Mouse (Mus musculus) spleen, adult 18-20 months (tissue): ENCODE results near the gene Armc8.
"Not testable (repeated sequence)": the region's sequence is repeated elsewhere in the genome, so short reads cannot be mapped to it uniquely, and the experiment has no call there.

Source experiments
- DNase-seq, 2 experiments: peaks; one replicate each; pipeline ENCODE4 v3.0.0; 2022; ENCODE audit warnings: mixed read lengths in 2 of 2

Armc8 gene

DNA sequence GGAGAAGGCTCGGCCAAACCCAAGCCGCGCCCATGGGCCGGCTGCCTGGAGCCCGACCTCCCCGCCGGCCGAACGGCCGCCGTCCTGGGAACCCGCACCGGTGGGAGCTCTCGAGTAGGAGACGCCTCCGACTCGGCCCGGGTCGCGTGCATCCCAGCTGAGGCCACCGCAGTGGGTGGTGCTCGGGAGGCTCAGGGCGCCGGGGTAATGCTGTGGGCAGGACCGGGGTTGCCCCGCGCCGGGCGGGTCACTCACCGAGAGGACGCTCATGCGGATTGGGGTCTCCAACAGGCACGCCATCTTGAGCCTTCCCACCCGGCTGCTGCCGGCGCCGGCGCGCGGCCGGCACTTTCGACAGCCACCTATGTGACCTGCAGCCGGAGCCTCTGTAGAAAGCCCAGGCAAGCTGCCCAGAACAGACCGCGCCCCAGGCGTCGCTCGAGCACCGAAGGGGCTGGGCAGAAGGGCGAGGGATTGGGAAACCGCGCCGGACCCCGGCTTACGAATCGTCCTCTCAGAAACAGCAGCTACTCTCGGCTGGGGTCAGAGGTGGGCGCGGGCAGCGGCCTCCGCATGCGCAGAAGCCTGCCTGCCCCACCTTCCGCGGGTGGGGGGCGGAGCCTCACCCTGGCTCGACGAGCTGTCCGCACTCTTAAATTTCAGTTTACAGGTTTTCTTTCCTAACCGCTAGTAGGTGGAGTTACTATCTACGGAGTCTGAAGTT, at the start of gene Armc8:
Gene Armc8, minus strand, starts transcription at position 553 of the 724 bp plus-strand sequence.
- DNase-seq, result peak; percentile 85 to 92

DNA sequence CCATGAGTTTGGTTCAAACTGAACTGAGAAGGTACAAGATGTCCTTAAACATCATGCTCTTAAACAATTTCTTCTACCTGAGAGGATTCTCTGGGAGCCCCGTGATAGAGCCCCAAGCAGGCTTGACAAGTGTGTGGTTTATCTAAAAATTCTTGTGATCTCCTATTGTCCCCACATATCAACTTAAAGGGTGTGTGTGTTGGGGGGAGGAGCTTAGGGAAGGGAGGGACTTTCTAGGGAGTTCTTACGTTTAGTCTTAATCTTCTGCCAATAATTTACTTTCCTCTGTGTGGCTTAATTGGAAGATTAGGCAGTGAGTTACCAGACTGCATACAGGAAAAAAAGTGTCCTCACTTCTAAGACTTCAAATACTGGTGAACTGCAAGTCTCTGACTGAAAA, 43.5 kb upstream of the Armc8 start, which contains the start of gene A4gnt:
Gene A4gnt, plus strand, starts transcription at position 301 of the 400 bp plus-strand sequence.
- no peak for DNase-seq

DNA sequence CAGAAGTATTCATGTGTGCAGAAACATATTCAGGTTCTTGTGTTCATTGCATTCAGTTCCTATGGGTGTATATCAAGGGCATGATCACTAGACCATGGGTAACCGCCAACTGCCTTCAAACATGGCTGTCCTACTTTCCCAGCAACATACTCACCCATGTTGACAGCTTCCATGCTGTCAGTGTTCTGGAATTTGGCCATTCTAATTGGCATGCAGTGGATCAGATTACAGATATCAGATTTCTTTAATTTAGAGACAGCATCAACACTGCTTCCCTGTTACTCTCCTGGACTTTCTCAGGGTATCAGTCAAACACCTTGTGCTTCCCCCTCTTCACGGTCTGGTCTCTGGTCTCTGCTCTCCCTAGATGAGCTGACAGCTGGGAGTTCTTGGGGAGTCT, 34.9 kb upstream of the Armc8 start:
- no peak for DNase-seq

DNA sequence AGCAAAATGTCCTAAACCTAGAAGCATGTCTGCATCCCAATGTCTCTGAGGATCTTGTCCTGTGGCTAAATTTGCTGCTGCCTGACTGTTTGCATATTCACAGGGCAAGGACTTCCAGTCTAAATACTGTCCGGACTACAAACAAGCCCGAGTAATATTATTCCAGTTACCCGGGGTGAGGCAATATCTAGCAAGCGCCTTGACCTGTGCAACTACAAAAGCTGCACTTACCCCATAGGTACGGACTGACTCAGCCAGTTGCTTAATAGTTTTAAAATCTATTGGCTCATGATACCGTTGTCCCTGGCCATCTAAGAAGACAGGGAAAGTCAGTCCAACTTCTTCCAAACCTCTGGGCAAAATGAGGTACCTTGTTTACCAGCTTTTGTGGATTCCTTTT, 30.4 kb upstream of the Armc8 start:
- not testable (repeated sequence) for DNase-seq

DNA sequence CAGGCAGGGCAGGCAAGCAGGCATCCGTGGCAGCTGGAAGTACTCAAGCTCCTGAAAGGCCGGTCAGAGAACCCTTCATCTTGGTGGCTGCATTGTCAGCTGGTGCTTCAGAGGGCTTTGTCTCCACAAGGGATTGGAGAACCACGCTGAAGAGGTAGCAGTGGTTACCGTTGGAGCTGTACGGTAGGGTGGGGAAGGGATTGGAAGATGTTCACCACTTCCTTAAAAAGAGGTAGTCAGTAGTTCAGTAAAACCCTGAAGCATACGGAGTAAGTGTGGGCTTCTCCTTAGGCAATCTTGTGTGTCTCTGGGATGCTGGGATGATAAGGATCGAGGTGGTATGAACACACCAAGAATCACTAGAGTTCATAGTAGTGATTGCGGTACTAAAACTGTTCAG, 22.4 kb upstream of the Armc8 start:
- DNase-seq, result no peak

DNA sequence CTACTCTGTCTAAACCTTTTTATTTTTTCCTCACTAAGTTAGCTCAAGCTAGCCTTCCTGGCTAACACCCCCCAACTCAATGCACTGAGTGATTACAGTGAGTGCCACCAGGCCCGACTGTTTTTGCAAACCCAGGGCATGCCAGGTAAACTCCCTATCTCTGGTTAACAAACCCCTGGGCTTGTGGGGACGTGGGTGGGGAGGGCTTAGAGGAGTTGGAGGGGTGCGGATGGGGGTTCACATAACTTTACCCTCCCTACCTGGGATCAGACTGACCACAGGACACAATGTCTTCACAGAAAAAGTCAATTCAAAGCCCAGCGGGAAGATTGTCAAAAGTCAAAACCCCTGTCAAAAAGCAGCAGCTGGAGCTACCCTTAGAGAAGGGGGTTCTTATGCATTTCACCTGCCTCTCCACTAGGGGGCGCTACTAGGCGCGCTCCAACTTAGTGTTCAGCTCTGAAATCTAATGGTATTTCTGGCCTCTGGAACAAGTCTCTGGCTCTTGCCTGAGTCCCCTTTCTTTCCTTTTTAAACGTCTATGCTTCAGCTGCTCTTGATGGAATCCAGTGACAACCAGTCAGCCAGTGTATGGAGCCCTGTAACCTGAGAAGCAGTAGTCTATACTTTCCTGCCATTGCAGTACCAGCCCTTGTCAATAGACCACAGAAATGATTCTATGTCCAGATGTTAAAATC, 19.0 kb upstream of the Armc8 start:
- peak in 1 of 2 experiments; percentile 41 for DNase-seq

DNA sequence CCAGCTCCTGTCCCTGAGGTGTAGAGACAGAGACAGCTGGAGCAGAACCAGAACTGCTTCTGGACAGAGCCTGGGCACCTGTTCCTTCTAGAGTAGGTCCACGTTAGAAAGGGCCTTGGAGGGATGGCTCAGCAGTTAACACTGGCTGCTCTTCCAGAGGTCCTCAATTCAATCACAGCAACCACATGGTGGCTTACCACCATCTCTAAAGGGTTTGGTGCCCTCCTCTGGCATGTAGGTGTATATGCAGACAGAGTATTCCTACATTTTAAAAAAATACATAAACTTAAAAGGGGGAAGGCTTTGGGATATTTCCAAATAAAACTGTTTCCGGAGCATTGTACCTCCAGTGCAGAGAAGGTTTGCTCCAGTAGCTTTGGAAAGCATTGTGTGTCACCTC, 12.0 kb upstream of the Armc8 start:
- peak in 1 of 2 experiments; percentile 22 for DNase-seq

DNA sequence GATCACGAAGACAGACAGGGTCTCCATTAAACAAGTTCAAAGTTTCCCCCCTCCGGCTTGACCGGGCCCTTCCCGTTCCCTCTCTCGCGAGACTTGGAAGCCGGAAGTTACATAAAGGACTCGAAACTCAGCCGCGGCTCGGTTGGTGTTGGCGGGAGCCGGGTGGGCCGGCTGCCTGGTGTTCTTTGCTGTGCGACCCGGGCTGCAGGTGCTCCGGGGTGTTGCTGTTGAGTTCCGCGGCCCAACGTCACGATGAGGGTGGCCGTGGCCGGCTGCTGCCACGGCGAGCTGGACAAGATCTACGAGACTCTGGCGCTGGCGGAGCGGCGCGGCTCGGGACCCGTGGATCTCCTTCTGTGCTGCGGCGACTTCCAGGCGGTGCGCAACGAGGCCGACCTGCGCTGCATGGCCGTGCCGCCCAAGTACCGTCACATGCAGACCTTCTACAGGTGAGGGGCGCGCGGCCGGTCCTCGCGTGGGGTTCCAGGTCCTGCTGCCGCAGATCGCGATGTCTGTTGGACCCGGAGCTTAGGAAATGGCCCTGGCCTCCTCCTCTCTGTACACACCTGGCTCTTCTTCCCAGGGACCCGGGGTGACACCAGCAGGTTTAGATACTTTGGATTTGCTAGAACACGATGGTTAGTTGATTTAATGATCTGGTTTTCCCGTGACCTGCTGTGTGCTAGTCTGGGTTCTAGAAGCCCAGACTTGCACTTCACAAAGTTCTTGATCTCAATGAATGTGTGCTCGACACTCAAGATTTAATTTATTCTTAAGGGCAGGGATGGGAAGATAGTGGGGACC, 7.2 kb upstream of the Armc8 start, which contains the start of gene Dbr1:
Gene Dbr1, plus strand, starts transcription at position 123 of the 804 bp plus-strand sequence.
- DNase-seq, result peak; percentile 80 to 89

DNA sequence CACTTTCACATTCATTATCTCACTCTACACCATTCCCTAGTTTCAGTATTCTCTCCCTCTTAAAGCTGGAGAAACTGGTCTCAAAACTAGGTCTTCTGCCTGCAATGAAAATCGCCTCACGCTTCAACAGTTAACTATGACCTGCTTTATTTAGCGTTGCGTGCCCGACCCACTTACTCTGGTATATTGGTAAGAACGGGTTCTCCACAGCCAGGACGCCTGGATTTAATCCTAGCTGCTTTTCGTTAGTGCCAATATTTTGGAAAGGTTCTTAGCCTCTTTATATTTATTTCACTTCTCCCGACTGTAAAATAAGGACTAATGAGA, 335 bp upstream of the Armc8 start:
- no peak for DNase-seq

DNA sequence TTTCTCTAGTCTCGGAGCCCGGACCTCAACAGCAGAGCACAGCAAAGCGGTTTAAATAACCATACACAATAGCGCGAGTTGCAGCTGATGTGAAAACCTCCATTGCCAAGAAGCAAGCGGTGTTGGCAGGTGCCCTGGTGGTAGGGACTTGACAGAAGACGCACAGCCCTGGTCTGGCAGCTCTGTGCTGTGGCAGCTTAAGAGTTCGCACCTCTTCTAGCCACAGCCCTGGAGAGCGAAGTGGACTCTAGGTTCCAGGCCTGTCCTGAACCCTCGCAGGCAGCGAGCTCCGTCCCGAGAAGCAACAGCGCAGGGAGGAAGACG, 714 bp downstream of the Armc8 start:
- DNase-seq, result no peak

DNA sequence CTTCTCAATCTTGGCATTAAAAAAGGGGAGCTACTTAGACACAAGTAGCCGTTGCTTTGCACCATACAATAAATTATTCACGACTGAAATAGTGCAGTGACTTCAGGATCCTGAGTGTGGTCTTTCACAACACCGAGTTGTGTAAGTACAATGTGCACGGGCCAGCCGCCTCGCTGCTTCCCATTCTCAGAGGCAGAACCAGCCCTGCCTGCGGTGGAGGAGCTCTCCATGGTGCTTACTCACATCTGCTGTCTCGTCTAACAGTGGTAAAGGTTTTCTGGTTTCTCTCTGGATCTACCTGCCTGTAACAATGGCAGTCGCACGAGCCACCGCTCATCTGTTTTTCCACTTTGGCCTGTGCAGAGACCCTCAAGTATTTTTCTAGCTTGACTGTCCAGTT, 5.0 kb downstream of the Armc8 start:
- DNase-seq, result peak; percentile 35 to 67

DNA sequence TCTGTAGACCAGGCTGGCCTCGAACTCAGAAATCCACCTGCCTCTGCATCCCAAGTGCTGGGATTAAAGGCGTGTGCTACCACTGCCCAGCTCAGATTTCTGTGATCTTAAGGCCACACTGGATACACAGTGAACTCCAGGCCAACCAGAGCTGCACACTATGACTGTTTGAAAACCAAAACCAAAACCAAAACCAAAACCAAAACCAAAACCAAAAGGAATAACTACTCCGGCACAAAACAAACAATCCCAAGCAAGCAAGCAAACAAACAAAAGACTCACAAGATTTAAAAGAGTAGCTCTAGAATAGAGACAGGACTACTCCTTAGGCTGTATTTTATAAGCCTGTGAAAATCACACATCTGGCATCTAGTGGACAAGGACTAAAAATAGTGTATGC, 8.3 kb downstream of the Armc8 start:
- DNase-seq, result no peak

DNA sequence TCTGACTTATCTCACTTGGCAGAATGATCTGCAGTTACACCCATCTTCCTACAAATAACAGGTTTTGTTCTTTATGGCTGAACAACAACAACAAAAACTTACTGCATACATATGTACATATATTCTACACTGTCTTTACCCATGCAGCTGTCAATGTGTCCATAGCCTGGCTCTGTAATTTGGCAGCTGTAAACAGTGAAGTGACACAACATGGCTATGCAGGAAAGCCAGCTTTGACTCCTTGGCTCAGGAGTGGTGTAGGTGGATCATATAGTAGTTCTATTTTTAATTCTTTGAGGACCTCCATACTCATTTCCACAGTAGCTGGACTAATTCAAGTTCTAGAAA, 9.2 kb downstream of the Armc8 start:
- DNase-seq, result no peak

DNA sequence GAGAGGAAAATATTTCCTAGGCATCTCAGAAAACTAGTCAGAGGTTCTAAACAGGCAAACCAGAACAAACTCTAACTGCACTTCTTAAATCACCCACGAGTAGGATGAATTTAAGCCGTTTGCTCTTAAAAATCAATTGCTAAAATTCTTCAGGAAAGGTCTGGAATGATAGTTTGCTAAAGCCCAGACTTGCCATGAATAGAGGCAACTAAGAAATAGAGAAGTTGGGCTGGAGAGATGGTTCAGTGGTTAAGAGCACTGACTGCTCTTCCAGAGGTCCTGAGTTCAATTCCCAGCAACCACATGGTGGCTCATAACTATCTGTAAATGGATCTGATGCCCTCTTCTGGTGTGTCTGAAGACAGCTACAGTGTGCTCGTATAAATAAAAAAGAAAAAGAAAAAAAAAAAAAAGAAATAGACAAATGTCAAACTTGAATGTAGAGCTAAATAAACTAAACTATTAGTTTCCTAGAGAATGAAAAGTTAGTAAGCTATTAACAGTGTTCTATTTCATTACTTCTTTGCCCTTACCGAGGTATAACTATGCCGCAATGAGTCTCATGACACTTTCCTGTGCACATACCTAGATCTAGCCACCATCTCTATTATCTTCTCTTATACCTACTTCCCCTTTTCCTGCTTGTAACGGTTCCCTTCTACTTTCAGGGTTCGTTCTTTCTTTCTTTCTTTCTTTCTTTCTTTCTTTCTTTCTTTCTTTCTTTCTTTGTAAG, 9.7 kb downstream of the Armc8 start:
- DNase-seq, result no peak

DNA sequence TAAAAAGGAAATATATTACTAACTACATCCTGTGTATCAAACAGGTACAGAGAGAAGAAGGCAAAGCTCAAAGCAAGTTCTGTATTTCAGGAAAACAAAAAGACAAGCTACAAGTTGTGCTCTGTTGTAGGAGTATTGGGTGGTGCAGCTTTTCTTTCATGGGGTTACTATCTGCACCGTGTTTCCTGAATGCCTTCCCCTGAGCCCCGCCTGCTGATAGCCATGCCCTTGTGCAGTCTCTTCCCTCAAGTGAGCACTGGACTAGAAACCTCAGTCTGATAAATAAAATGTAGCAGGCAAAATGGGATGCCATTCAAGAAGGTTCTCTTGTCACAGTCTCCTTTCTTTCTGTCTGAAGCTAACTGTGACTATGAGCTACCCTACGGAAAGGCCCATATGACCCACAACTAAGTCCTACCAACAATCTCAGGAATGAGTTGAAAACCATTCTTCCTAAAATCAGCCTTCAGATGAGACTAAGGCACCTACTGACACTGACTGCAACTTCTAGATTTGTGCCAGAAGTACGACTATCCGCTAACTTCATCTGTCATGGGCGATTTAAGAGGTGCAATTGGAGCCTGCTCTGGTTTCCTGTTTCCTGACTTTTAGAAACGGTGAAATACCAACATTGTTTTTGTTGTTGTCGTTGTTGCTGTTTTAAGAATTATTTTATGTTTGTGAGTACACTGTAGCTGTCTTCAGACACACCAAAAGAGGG, 11.0 kb downstream of the Armc8 start:
- DNase-seq, result no peak

DNA sequence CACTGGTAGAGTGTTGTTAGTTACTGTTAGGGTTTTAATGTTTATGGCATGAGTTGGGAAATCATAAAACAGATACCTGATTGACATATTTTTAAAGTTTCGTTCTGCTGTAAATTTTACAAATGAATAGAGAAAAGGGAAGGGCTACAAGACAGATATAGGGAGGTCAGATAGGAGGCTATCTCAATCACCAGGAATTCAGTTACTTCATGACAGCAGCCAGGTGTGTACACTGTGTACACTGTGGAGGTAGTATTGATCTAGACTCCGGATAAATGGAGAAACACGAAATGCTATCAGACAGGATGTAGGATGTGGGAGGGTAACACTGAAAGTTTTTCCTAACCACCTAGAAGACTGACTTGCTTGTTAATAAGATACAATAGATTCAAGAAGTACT, 13.4 kb downstream of the Armc8 start:
- no peak for DNase-seq

DNA sequence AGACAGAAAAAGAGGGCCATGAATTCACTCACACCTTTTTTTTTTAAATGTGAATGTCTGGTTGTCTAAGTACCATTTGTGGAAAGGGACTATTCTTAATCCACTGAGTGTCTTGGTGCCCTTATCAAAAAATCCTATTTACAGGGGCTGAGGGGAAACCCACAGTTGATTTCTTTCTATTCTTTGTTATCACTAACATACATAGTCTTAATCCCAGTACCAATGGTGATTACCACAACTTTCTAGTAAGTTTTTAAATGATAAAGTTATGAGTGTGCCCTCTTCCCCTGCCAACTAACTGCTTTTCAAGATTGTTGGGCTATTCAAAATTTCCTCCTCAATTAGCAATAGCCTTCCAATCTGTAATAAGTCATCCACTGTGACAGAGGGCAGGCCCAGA, 14.6 kb downstream of the Armc8 start:
- no peak for DNase-seq

DNA sequence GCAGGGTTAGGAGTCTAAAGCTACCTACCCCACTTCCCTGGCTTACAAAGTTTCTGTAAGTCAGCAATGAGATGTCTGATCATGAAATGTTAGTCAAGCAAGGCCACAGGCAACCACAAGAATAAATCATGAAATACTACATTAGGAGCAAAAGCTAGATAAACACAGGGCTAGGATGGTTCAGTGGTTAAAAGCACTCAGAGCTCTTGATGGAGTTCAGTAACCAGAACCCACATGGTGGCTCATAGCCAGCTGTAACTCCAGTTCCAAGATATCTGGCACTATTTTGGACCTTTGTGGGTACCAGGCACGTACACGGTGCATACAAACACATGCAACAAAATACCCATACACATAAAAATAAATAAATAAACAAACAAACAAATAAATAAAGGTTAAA, 15.7 kb downstream of the Armc8 start:
- DNase-seq, result no peak

DNA sequence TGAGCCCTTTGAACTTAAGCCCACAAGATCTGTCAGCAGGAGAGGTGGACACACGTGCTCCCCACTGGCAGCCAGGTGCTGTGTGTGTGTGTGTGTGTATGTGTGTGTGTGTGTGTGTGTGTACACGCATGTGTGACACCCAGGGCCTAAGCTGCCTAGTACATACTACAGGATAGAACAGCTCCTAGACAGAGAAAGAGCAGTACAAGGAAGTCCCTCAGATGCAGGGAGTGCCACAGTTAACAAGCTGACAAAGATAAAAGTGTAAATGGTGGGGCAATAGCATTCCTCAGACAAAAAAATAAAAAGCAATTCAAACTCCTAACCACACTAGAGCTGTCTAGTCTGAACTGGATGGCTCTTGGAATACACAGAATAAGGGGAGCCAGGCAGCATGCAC, 16.6 kb downstream of the Armc8 start:
- DNase-seq, result no peak

DNA sequence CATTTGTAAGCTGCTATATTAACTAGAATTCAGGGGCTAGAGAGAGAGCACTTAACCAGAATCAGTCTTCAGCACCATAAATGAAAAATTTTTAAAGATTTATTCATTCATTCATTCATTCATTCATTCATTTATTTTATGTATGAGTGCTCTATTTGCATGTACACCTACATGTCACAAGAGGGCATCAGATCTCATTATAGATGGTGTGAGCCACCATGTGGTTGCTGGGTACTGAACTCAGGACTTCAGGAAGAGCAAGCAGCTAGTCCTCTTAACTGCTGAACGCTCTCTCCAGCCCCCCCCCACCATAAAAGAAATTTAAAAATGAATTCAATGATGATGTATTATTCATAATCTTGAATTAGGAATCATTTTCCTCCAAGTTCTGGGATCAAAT, 22.4 kb downstream of the Armc8 start:
- no peak for DNase-seq

DNA sequence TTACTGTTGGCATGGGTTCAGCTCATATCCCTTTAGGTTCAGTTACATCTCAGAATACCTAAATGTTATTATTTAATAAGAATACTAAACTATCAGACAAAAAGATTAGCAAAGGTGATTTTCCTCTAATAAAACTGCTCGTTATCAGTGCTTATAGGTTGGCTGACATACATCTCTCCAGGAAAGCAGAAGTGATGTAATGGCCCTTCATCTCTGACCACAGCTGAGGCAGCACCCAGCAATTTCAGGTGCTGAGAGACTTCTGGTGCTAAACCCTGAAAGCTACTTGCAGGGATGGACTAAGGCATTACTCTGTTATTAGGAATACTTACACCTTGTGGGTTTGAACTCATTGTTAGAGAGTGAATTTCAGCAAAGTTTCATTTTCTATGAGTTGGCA, 36.8 kb downstream of the Armc8 start:
- no peak for DNase-seq

DNA sequence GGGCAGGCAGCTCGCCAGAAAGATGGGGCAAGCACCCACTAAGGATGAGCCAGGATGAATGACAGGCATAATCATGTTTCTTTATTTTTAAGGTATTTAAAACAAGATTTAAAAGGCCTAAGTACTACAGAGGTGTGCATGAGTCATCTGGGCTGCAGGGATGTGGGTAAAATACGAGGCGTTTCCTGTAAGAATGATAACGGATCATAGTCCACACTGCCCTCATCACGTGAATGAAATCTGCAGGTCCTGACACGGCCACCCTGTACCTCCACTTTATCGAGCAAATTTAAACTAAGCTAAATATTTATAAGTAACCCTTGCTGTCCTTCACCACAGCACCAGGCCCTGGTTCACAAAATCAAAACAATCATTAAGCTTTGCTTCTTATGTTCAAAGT, 62.8 kb downstream of the Armc8 start:
- DNase-seq, result no peak

DNA sequence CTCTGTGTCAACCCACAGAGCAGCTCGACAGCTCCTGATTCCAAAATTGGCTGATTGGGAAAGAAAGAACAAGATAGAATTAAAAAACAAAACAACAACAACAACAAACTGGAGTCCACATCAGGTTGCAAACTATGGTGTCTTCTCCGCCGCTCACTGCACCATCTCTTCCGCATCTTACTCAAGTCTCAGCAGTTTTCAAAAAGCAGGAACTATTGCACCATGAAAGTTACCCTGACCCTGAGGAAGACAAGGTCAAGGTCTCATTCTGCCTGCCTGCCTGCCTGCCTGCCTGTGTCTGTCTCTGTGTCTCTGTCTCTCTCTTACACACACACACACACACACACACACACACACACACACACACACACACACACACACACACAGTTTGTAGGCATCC, 69.4 kb downstream of the Armc8 start:
- DNase-seq, result no peak
